Mouse (Mus musculus): Measurements from ENCODE around the gene Hist1h2ae. TPM values are rescaled to one million over a fixed set of nuclear protein-coding genes. Genes with fewer than 3 reads are reported as not detected.
"Not testable (repeated sequence)": the region's sequence is repeated elsewhere in the genome, so short reads cannot be mapped to it uniquely, and the experiment has no call there.

Hist1h2ae gene
- total RNA-seq, 1 experiment, result 587 TPM

DNA sequence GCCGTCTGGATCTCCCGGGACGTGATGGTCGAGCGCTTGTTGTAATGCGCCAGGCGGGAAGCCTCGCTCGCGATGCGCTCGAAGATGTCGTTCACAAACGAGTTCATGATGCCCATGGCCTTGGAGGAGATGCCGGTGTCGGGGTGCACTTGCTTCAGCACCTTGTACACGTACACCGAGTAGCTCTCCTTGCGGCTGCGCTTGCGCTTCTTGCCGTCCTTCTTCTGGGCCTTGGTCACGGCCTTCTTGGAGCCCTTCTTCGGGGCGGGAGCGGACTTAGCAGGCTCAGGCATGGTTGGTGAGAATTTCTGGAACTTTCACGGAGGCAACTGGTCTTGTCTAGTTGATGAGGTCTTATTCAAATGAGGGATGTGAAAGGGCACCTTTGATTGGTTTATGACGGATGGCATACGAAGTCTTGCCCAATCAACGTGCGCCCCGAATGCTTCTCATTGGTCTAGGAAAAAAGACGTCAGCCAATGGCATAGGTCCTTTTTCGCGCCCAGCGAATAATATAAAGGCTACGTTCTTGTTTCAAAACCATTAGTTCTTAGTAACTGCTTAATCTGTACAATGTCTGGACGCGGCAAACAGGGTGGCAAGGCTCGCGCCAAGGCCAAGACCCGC lies 3.0 kb upstream of the Hist1h2ae start, which contains the start of the genes Hist1h2bf and Hist1h2ad:
Gene Hist1h2bf, minus strand, starts transcription at position 299 of the 627 bp plus-strand sequence.
Gene Hist1h2ad, plus strand, starts transcription at position 484 of the 627 bp plus-strand sequence.
- peak; percentile 97 for DNase-seq (ENCODE audit: low read depth, low spot score)
- in situ Hi-C loops (cut with MboI; ENCODE audit: low sequenced_read_pairs in 2 of 2, unreplicated experiment in 2 of 2), result loop anchor here (25.0 kb wide), 2 partner anchors 1537 to 1837 kb away; partner anchors contain the start of genes Hist1h4j (in 2 of the 2), Hist1h2ag (in 1 of the 2), Hist1h2ah (in 1 of the 2) and Hist1h2bj (in 1 of the 2)

DNA sequence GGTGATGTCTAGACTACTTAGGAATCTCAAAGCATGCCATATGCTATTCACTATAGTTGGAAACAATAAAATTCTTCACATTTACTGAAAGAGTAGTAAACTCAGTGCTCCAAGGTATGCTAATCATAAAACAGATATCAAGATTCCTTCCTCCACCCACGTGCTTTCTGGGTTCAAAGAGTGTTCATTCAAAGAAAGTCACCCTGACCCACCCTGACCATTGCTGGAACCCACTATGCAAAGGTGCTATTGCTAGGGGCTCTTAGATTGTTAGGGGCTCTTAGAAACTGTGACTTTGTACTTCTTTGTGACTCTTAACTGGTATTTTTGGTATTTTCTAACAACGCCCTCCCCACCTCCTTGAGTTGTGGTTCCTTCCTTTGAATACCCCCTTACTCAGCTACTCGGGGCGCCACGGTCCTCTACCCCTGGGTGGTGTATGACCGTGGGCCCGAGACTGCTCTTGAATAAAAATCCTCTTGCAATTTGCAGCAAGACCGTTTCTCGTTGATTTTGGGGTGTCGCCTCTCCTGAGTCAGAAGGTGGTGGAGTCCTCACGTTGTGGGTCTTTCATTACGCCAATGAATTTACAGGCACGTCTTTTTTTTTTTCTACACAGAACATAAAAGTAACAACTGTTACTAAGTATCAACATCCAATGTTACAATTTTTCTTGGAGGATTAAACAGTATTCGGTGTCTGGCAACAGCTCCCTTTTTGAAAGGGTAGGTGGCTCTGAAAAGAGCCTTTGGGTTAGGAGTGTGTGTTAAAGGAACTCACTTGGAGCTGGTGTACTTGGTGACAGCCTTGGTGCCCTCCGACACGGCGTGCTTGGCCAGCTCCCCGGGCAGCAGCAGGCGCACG lies 2.2 kb upstream of the Hist1h2ae start:
- in situ Hi-C loops (cut with MboI; ENCODE audit: low sequenced_read_pairs in 2 of 2, unreplicated experiment in 2 of 2), result loop anchor here (25.0 kb wide), 2 partner anchors 1536 to 1836 kb away; partner anchors contain the start of genes Hist1h4j (in 2 of the 2), Hist1h2ag (in 1 of the 2), Hist1h2ah (in 1 of the 2) and Hist1h2bj (in 1 of the 2)
- H3K9me3 ChIP-seq (ENCODE audit: control insufficient read depth, insufficient read depth, low read depth, low read length); H3K4me1 ChIP-seq (ENCODE audit: control insufficient read depth in 2 of 2, insufficient read depth in 2 of 2, low read length in 2 of 2, poor library complexity in 1 of 2); H3K36me3 ChIP-seq (ENCODE audit: control insufficient read depth, insufficient read depth, low read length, poor library complexity, severe bottlenecking); DNase-seq (ENCODE audit: low read depth, low spot score): not testable (repeated sequence)
- peak overlapping the region; percentile 85 for H3K9ac ChIP-seq (ENCODE audit: insufficient read depth, low read depth, low read length, poor library complexity, severe bottlenecking)
- H3K4me3 ChIP-seq (ENCODE audit: insufficient read depth in 1 of 2, low read depth in 1 of 2, low read length in 2 of 2, poor library complexity in 1 of 2, severe bottlenecking in 1 of 2), result peak overlapping the region; percentile 47 to 56
- peak overlapping the region; percentile 77 for H3K27ac ChIP-seq (ENCODE audit: insufficient read depth, low read depth, low read length, poor library complexity, severe bottlenecking)

More for the DNA sequence above, 3.0 kb upstream of the Hist1h2ae start, which contains the start of the genes Hist1h2bf and Hist1h2ad:
- peak; percentile 98 for TF ChIP-seq CHD2 (IDR thresholded peaks at IDR 0.05; ENCODE audit: low read depth, low read length)
- Histone ChIP-seq H3K9ac (ENCODE audit: insufficient read depth, low read depth, low read length, poor library complexity, severe bottlenecking) (peak within 1 kb of the TSS; percentile 85), H3K27ac (ENCODE audit: insufficient read depth, low read depth, low read length, poor library complexity, severe bottlenecking) (peak within 1 kb of the TSS; percentile 77), H3K4me3 (ENCODE audit: insufficient read depth in 1 of 2, low read depth in 1 of 2, low read length in 2 of 2, poor library complexity in 1 of 2, severe bottlenecking in 1 of 2) (peak within 1 kb of the TSS; percentile 47 to 56)
- H3K36me3 ChIP-seq (ENCODE audit: control insufficient read depth, insufficient read depth, low read length, poor library complexity, severe bottlenecking); H3K4me1 ChIP-seq (ENCODE audit: control insufficient read depth in 2 of 2, insufficient read depth in 2 of 2, low read length in 2 of 2, poor library complexity in 1 of 2); H3K9me3 ChIP-seq (ENCODE audit: control insufficient read depth, insufficient read depth, low read depth, low read length): not testable (repeated sequence)

DNA sequence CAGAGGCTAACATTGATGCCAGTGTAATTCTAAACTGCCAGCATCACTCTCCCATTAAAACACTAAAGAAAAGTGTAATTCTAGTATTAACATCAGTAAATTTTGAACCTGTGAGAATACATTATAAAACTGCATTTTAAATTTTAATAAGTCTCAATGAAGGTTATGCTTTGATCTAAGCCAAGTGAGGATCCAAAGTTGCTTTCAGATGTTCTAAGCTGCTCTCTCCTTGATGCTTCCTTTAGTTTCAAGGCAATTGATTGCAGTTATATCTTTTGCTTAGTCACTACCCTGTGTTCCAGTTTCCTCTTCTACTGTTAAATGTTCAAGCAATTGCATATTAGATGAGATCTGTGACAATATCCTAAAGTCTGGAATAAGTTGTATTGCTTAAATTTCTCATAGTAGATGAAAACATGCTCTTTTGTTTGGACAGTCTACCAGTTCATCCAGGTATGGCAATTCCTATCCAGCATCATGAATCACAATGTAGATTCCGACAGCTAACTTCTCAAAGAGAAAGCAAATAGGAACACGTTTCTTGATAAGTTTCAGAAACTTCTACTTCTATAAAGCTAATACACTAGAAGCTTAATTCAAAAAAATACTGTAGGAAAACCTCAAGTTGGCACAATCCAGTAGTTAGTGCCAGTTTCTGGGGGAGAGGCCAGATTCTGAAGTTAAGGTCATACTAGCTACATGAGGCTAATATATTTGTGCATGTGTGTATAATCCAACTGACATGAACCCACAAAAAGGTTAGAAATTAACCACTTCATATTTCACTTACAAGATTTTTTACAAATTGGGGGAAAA lies 1.4 kb upstream of the Hist1h2ae start:
- H3K4me1 ChIP-seq (ENCODE audit: control insufficient read depth in 2 of 2, insufficient read depth in 2 of 2, low read length in 2 of 2, poor library complexity in 1 of 2), result no peaks in the 10 kb centered on the region
- H3K27ac ChIP-seq (ENCODE audit: insufficient read depth, low read depth, low read length, poor library complexity, severe bottlenecking), result peak overlapping the region; percentile 77; the same call in 1 of the 2 replicates
- no peak for TF ChIP-seq ZC3H11A (IDR thresholded peaks at IDR 0.05; ENCODE audit: borderline replicate concordance, low read depth, low read length)
- TF ChIP-seq HCFC1 (IDR thresholded peaks at IDR 0.05; ENCODE audit: borderline replicate concordance, insufficient read depth, low read length), result no peak
- no peak for TF ChIP-seq MAFK (IDR thresholded peaks at IDR 0.05; ENCODE audit: insufficient read depth, low read depth, low read length)
- TF ChIP-seq CHD2 (IDR thresholded peaks at IDR 0.05; ENCODE audit: low read depth, low read length), result peak; percentile 52; the same call in 1 of the 2 replicates
- H3K9me3 ChIP-seq (ENCODE audit: control insufficient read depth, insufficient read depth, low read depth, low read length), result no peaks in the 10 kb centered on the region
- H3K4me3 ChIP-seq (ENCODE audit: insufficient read depth in 1 of 2, low read depth in 1 of 2, low read length in 2 of 2, poor library complexity in 1 of 2, severe bottlenecking in 1 of 2), result peak overlapping the region; percentile 27 to 66
- peak overlapping the region; percentile 48; the same call in 1 of the 2 replicates for H3K9ac ChIP-seq (ENCODE audit: insufficient read depth, low read depth, low read length, poor library complexity, severe bottlenecking)
- in situ Hi-C loops (cut with MboI; ENCODE audit: low sequenced_read_pairs in 2 of 2, unreplicated experiment in 2 of 2), result loop anchor here (25.0 kb wide), 2 partner anchors 1535 to 1835 kb away; partner anchors contain the start of genes Hist1h4j (in 2 of the 2), Hist1h2ag (in 1 of the 2), Hist1h2ah (in 1 of the 2) and Hist1h2bj (in 1 of the 2)
- no peaks in the 10 kb centered on the region for H3K36me3 ChIP-seq (ENCODE audit: control insufficient read depth, insufficient read depth, low read length, poor library complexity, severe bottlenecking)
- DNase-seq (ENCODE audit: low read depth, low spot score), result no peak

DNA sequence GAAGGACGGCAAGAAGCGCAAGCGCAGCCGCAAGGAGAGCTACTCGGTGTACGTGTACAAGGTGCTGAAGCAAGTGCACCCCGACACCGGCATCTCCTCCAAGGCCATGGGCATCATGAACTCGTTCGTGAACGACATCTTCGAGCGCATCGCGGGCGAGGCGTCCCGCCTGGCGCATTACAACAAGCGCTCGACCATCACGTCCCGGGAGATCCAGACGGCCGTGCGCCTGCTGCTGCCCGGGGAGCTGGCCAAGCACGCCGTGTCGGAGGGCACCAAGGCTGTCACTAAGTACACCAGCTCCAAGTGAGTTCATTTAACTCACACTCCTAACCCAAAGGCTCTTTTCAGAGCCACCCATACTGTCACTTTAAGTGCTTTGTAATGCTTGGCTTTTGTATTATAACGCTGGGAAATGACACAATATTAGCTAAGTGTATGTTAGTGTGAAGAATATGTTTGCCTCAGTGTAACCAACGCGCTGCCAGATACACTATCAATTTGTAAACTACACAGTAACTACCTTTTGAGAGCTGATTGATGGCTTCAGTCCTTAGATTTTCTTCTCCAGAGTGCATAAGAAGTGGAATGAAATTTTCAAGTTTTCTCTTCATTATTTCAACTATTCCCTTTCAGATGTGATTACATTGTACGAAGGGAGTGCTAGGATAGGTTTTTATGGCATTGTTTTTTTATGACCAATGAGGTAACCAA lies 641 bp upstream of the Hist1h2ae start:
- not testable (repeated sequence) for H3K4me1 ChIP-seq (ENCODE audit: control insufficient read depth in 2 of 2, insufficient read depth in 2 of 2, low read length in 2 of 2, poor library complexity in 1 of 2); DNase-seq (ENCODE audit: low read depth, low spot score); H3K36me3 ChIP-seq (ENCODE audit: control insufficient read depth, insufficient read depth, low read length, poor library complexity, severe bottlenecking); H3K9me3 ChIP-seq (ENCODE audit: control insufficient read depth, insufficient read depth, low read depth, low read length)
- Histone ChIP-seq H3K4me3 (ENCODE audit: insufficient read depth in 1 of 2, low read depth in 1 of 2, low read length in 2 of 2, poor library complexity in 1 of 2, severe bottlenecking in 1 of 2) (peak overlapping the region; percentile 27 to 66), H3K9ac (ENCODE audit: insufficient read depth, low read depth, low read length, poor library complexity, severe bottlenecking) (peak overlapping the region; percentile 65), H3K27ac (ENCODE audit: insufficient read depth, low read depth, low read length, poor library complexity, severe bottlenecking) (peak overlapping the region; percentile 77)
- TF ChIP-seq CHD2 (IDR thresholded peaks at IDR 0.05; ENCODE audit: low read depth, low read length) (peak; percentile 64), HCFC1 (IDR thresholded peaks at IDR 0.05; ENCODE audit: borderline replicate concordance, insufficient read depth, low read length) (peak; percentile 49; the same call in 1 of the 2 replicates)
- in situ Hi-C loops (cut with MboI; ENCODE audit: low sequenced_read_pairs in 2 of 2, unreplicated experiment in 2 of 2), result loop anchor here (25.0 kb wide), 2 partner anchors 1534 to 1834 kb away; partner anchors contain the start of genes Hist1h4j (in 2 of the 2), Hist1h2ag (in 1 of the 2), Hist1h2ah (in 1 of the 2) and Hist1h2bj (in 1 of the 2)

Data from ES-E14 (cell line).